8 mouse cellular contexts compared by ENCODE assay signal in genomic region chr11:69581147-69581688, GRCm38 (mm10). TPM values are rescaled to one million over a fixed set of nuclear protein-coding genes. Genes with fewer than 3 reads are reported as not detected.
DNase-seq lines count a peak whose midpoint lies in the region; ATAC-seq lines count a peak whose summit lies in the region.

No protein-coding gene starts in this region.

- H3K27ac ChIP-seq in hindbrain, embryonic 14.5 days, result peak overlapping the region; percentile 88
- H3K27ac ChIP-seq in macrophage, result peak overlapping the region; percentile 93

- ATAC-seq in hindbrain, embryonic 14.5 days (ENCODE audit: low FRiP score), result peak; percentile 79

- H3K79me2 ChIP-seq in macrophage (ENCODE audit: inconsistent target), result peaks cover 77% of the 10 kb centered on the region

- H3K9ac ChIP-seq in hindbrain, embryonic 14.5 days, result peak overlapping the region; percentile 82

- 0 out of 2 replicates have a peak, but pooled peaks cover 4% of the 10 kb centered on the region for H3K36me3 ChIP-seq in hindbrain, embryonic 14.5 days (replicated peaks; ENCODE audit: control insufficient read depth, insufficient read depth)
- H3K36me3 ChIP-seq in macrophage (ENCODE audit: inconsistent target), result no peaks in the 10 kb centered on the region

- H3K27me3 ChIP-seq in hindbrain, embryonic 14.5 days (ENCODE audit: control insufficient read depth, insufficient read depth, low read length), result no peaks in the 10 kb centered on the region

- H3K4me2 ChIP-seq in hindbrain, embryonic 14.5 days (replicated peaks), result peak overlapping the region; percentile 94

- H3K9me3 ChIP-seq in hindbrain, embryonic 14.5 days (ENCODE audit: control insufficient read depth, low read length), result no peaks in the 10 kb centered on the region

- under 1% methylated on average over 36 of the region's 36 CpGs for WGBS in hindbrain, embryonic 14.5 days
- under 1% methylated on average over 33 of the region's 36 CpGs for WGBS in macrophage (ENCODE audit: missing documents)

- DNase-seq in WW6 (ENCODE audit: low read depth, low spot score), result peak; percentile 98
- DNase-seq in cerebellum, postnatal 25 days, result peak; percentile 95 to 98
- peak; percentile 81 for DNase-seq in frontal cortex, postnatal 25 days (ENCODE audit: low spot score in 2 of 2)
- peak; percentile 95 for DNase-seq in hindbrain, embryonic 14.5 days (ENCODE audit: low spot score)
- DNase-seq in left cerebral cortex, adult 18-20 months (ENCODE audit: low spot score in 2 of 2), result peak; percentile 88 to 91
- peak; percentile 95 for DNase-seq in right cerebral cortex, adult 18-20 months
- DNase-seq in urinary bladder, postnatal 25 days (ENCODE audit: low spot score), result peak; percentile 80

- H3K4me1 ChIP-seq in hindbrain, embryonic 14.5 days (replicated peaks; ENCODE audit: control insufficient read depth, insufficient read depth, low read length), result peaks cover 29% of the 10 kb centered on the region

- peak overlapping the region; percentile 78 for H3K4me3 ChIP-seq in hindbrain, embryonic 14.5 days (replicated peaks; ENCODE audit: low read length)
- H3K4me3 ChIP-seq in macrophage (ENCODE audit: inconsistent target), result peak overlapping the region; percentile 93

RNA-seq across cellular contexts. Expression of gene Trp53, which starts 1.1 kb away (rescaled TPM):
- 55.7 TPM in 2 replicates for polyA plus RNA-seq in hindbrain, embryonic 14.5 days (2014; fragmentation: Nextera tagmentation; extraction: Ambion mirVana)
- 10 to 100 TPM; 22.9 to 25.9 TPM for total RNA-seq in left cerebral cortex, adult 18-20 months (2021)
- total RNA-seq in macrophage (2018; cell fraction: chromatin; rRNA removed), result 10 to 100 TPM; 28.7 to 99.5 (median 49.8) TPM
- total RNA-seq in macrophage (2018; cell fraction: cytosol; rRNA removed), result 10 to 100 TPM; 38.1 to 55.5 (median 45.5) TPM
- 100 to 1,000 TPM in 1 of 26 experiments, 10 to 100 TPM in 25; 32.0 to 114 (median 50.3) TPM for total RNA-seq in macrophage (2018; cell fraction: nucleus; rRNA removed)
- 32.6 to 59.9 TPM (median 52.5 TPM) in 3 replicates for polyA plus RNA-seq in macrophage (2018)

RNA-seq across cellular contexts. Expression of gene Wrap53, which starts 1.2 kb away (rescaled TPM):
- polyA plus RNA-seq in hindbrain, embryonic 14.5 days (2014; fragmentation: Nextera tagmentation; extraction: Ambion mirVana), result 15.6 and 16.8 TPM in 2 replicates
- total RNA-seq in left cerebral cortex, adult 18-20 months (2021), result 10 to 100 TPM in 1 of 2 experiments, 1 to 10 TPM in 1; 9.2 to 10.7 TPM
- total RNA-seq in macrophage (2018; cell fraction: chromatin; rRNA removed), result 10 to 100 TPM in 9 of 26 experiments, 1 to 10 TPM in 16, under 1 TPM in 1; 0.81 to 18.2 (median 8.6) TPM
- total RNA-seq in macrophage (2018; cell fraction: cytosol; rRNA removed), result 1 to 10 TPM; 3.5 to 6.9 (median 5.0) TPM
- 10 to 100 TPM in 6 of 26 experiments, 1 to 10 TPM in 20; 3.1 to 13.1 (median 7.6) TPM for total RNA-seq in macrophage (2018; cell fraction: nucleus; rRNA removed)
- 4.4 to 5.0 TPM (median 5.0 TPM) in 3 replicates for polyA plus RNA-seq in macrophage (2018)

RNA-seq across cellular contexts. Expression of gene Efnb3, which starts 21.2 kb away (rescaled TPM):
- 39.9 and 40.8 TPM in 2 replicates for polyA plus RNA-seq in hindbrain, embryonic 14.5 days (2014; fragmentation: Nextera tagmentation; extraction: Ambion mirVana)
- 10 to 100 TPM; 51.9 to 65.6 TPM for total RNA-seq in left cerebral cortex, adult 18-20 months (2021)
- total RNA-seq in macrophage (2018; cell fraction: chromatin; rRNA removed), result under 1 TPM in 17 of 26 experiments, not detected in 9; 0.12 to 0.97 (median 0.38) TPM
- under 1 TPM in 4 of 26 experiments, not detected in 22; 0.03 to 0.05 (median 0.04) TPM for total RNA-seq in macrophage (2018; cell fraction: cytosol; rRNA removed)
- total RNA-seq in macrophage (2018; cell fraction: nucleus; rRNA removed), result under 1 TPM in 18 of 26 experiments, not detected in 8; 0.17 to 0.75 (median 0.33) TPM
- 0.06 TPM in 1 of 3 replicates, not detected in the others for polyA plus RNA-seq in macrophage (2018)

RNA-seq across cellular contexts. Expression of gene Atp1b2, which starts 24.5 kb away (rescaled TPM):
- 72.1 and 94.2 TPM in 2 replicates for polyA plus RNA-seq in hindbrain, embryonic 14.5 days (2014; fragmentation: Nextera tagmentation; extraction: Ambion mirVana)
- total RNA-seq in left cerebral cortex, adult 18-20 months (2021), result 100 to 1,000 TPM; 392 to 424 TPM
- under 1 TPM in 2 of 26 experiments, not detected in 24; 0.38 to 0.54 TPM for total RNA-seq in macrophage (2018; cell fraction: chromatin; rRNA removed)
- total RNA-seq in macrophage (2018; cell fraction: cytosol; rRNA removed), result under 1 TPM in 10 of 26 experiments, not detected in 16; 0.04 to 0.30 (median 0.08) TPM
- total RNA-seq in macrophage (2018; cell fraction: nucleus; rRNA removed), result not detected
- polyA plus RNA-seq in macrophage (2018), result not detected in 3 replicates

RNA-seq across cellular contexts. Expression of gene Dnah2, which starts 32.3 kb away (rescaled TPM):
- polyA plus RNA-seq in hindbrain, embryonic 14.5 days (2014; fragmentation: Nextera tagmentation; extraction: Ambion mirVana), result 4.8 and 4.9 TPM in 2 replicates
- total RNA-seq in left cerebral cortex, adult 18-20 months (2021), result 1 to 10 TPM; 2.2 to 3.7 TPM
- 1 to 10 TPM in 10 of 26 experiments, under 1 TPM in 15, not detected in 1; 0.07 to 2.1 (median 0.74) TPM for total RNA-seq in macrophage (2018; cell fraction: chromatin; rRNA removed)
- 1 to 10 TPM in 19 of 26 experiments, under 1 TPM in 7; 0.57 to 2.2 (median 1.4) TPM for total RNA-seq in macrophage (2018; cell fraction: cytosol; rRNA removed)
- 1 to 10 TPM in 10 of 26 experiments, under 1 TPM in 16; 0.10 to 3.0 (median 0.83) TPM for total RNA-seq in macrophage (2018; cell fraction: nucleus; rRNA removed)
- 0.32 to 3.0 TPM (median 1.5 TPM) in 3 replicates for polyA plus RNA-seq in macrophage (2018)

Comparison
In these comparisons a context has a peak if more than half of its experiments do, and no peak if none do; other contexts are left out.
1. Peak in every context shown above with its lines: DNase-seq, ATAC-seq, H3K4me3 ChIP-seq and H3K27ac ChIP-seq.
2. RNA of gene Efnb3, which starts 21.2 kb away (polyA plus RNA-seq): 39.9 to 40.8 TPM in hindbrain, embryonic 14.5 days; 0.06 TPM in macrophage; every median in the first group is over 10 times any median in the second.